Mouse (Mus musculus) erythroblast, embryonic 14.5 days (primary cell): ENCODE measurements around the gene Prkar1a.
A peak's percentile ranks its signal among the peaks of the same experiment; 100 is the strongest.

Experiments
- GATA1 ChIP-seq: IDR thresholded peaks from 2 replicates; pipeline ENCODE4 v1.6.1; 2012; ENCODE audit warnings: low read length, inconsistent platforms, mixed read lengths
- TAL1 ChIP-seq: IDR thresholded peaks from 3 replicates; pipeline ENCODE4 v1.6.1; 2012; ENCODE audit warnings: low read length, inconsistent platforms, mixed read lengths

GRCm38 (mm10) chr11:109656232-109656631, 7.0 kb downstream of the Prkar1a start:
- TF ChIP-seq GATA1 (no peak), TAL1 (0 out of 3 replicates have a peak, but pooled peaks have one; percentile 21)
